Mouse (Mus musculus) naive thymus-derived CD4-positive, alpha-beta T cell, adult 2 months (primary cell): Measurements from ENCODE around the gene Mfap4.

Experiments
- DNase-seq: peaks from one replicate; pipeline ENCODE4 v3.0.0-alpha.2; 2011; ENCODE audit warnings: low read depth

Mfap4 gene

DNA sequence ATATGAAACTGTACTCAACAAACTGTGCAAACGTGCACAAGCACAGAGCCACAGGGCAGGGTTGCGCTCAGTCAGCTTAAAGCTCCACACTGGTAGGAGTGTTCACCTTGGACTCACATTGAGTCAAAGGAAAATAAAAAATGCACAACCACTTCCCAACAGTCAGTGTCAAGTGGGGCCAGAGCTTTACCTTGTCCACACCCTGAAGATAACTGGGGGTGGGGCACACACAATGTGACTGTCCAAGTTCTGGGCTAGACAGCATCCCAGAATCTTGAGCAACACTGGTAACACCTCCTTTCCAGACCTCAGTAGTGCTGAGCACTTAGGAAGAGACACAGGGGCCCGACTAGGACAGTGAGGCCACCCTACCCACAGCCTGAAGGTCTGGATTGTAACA is 33.6 kb downstream of the Mfap4 start:
- no peak for DNase-seq

DNA sequence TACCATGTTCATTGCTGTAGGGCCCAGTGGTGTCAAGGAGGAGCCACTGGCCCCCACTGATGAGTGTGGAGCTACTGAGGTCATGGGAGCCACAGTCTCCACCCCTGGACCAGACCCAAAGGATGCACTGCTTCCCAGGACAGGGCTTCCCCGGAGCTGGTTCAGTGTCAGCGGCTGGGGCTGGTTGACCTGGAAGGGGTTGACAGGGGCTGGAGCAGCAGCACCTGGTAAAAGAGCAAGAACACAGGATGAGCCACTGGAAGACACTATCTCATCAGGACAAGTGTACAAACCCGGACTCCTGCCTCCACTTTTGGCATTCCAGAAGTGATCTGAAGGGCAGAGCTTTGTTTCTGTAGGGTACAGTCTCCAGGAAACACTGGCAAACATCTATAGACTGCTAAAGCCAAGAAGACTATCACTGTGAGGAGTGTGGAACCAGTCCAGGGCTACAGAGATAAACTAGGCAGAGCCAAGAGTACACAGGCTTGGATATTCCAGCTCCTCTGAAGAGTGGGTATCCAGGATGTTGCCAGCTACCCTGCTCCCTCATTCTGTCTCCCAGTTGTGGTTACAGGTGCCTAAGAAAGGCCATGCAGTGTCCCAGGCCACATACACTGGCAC is 34.4 kb downstream of the Mfap4 start:
- no peak for DNase-seq

DNA sequence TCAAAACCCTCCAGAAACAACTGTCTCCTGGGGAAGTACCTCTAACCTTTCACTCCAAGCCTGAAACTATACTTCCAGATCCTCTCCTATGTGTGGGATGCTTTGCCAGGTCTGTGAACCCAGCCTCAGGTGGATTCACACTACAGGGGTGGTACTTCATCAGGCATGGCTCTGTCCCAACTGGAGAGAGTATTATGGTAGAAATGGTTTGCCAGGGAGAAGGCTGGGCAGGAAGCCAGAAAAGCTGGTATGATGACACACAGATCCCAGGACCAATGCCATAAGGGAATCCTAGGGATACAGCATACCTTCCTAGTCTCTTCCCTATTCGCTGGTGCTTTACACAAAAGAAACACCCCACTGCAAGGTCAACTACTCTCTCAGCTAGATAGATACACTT is 41.6 kb downstream of the Mfap4 start:
- no peak for DNase-seq

DNA sequence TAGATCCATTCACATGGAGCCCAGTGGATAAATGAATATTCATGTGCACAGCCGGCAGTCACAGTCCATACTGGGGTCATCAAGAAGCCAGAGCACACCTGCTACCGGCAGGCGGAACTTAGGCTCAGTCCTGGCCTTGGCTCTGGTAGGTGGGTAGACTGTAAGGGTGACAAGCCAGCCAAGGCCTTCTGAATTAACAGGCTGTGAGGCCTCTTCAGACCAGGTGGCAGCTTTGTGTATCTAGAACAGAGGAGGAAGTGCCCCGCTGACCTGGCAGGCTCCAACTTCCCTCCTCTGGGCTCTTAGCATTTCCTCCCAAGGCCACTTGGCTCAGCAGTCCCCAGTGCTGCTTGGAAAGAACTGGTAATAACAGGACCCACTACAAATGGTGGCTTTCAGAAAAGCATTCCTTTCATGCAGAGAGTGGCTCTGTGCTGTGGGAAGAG is 44.1 kb downstream of the Mfap4 start:
- no peak for DNase-seq

DNA sequence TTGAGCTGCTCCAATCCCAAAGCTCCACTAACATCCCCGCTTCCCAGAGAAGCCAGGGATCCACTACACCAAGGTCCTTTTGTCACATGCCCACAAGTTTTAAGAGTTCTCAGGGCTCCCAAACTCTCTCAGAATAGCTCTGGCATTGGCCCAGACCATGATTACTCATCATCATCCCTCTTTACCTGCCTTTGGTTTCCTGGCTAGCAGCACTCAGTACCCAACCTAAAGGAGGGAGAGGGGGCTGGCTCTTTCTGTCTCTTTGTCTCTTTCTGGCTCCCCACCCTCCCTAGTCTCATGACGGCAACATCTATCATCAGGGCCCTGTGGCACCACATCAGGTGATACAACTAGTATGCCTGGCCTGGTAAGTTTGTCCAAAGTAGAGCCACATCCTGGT is 47.6 kb downstream of the Mfap4 start:
- no peak for DNase-seq

DNA sequence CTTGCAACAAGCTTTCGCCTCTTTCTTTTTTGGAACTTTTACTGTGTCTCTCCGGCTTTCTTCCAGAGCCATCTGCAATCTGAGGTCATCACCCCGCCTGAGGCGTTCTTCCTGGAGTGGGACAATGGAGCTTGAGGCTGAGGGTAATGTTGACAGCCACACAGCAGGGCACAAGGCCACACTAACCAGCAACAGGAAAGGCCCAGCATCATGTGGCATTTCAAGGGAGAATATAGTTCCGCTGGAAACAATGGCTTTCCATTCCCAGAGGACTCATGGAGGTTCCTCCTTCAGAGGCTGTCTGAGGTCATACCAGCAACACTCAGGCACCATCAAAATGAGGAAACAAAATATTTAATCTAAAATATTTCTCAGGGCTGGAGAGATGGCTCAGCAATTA is 48.3 kb downstream of the Mfap4 start:
- DNase-seq, result no peak

DNA sequence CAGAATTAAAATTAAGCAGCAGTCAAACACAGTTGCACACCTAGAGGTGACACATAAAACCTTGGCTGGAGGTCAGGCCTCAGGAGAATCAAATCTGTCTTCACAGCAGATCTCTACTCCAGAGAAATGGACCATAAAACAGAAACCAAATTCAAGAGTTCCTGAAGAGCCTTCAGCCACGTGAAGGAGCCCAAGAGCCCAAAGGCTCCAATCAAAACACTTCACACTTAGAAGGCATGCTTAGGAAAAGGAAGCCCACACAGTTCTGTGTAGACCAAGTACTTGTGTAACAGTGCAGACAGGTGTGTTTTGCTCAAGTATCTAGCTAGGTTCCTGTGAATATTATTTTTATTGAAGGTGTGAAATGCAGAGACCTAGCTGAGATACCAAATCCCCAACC is 50.3 kb downstream of the Mfap4 start:
- no peak for DNase-seq

DNA sequence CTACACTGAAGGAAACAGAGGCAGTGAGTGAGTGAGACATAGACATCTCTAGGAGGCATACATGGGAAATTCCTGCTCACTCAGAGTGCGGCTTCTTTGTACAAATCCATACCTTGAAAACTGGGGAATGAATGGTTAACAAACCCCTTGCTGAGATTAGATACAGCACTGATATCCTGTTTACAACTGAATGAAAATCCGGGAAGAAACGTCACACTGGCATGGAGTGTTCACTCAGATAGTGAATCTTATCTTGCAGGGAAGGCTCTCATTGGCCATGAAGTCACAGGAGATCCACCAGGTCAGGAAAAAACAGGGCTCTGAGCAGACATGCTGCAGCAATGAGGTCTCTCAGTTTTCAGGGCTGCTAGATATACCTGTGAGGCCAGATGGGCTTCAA is 51.7 kb downstream of the Mfap4 start:
- no peak for DNase-seq

DNA sequence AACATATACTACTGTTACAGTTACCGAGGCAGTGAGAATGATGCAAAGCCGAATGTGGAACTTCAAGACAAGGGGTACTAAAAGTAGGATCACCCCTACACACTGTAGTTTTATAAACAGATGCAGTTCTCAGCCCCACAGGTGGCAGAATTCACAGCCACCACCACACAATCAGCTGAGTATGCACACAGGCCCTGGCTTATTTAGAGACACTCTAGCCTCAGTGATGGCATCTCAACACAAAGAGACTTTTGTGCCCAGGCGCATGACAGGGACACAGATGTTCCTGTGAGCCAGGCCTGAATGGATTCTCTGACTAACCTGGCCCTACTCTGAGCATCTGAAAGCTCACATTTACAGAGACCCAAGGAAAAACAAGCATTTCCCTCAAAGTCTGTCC is 52.1 kb downstream of the Mfap4 start:
- no peak for DNase-seq
